Mouse (Mus musculus) limb, embryonic 14.5 days (tissue): ENCODE results near the gene Stmn1. TPM values are rescaled to one million over a fixed set of nuclear protein-coding genes. Genes with fewer than 3 reads are reported as not detected.

Experiments used
- ATAC-seq: fragments of 200-750 bp; cut with Nextera tagmentation; 2 replicates; pipeline ENCODE4 v1.8.0; 2017; ENCODE audit warnings: low read depth, moderate number of reproducible peaks, moderate TSS enrichment; ENCODE audit not compliant: low FRiP score
- DNase-seq: peaks from one replicate; pipeline ENCODE4 v3.0.0-alpha.2; 2015; ENCODE audit warnings: low spot score
- H3K27ac ChIP-seq: fragments of 300-500 bp; sonication (generic); replicated peaks from 2 replicates; pipeline ENCODE4 v1.5.1; 2014; ENCODE audit warnings: low read depth, mild to moderate bottlenecking, low read length, moderate library complexity, mixed read lengths
- H3K27me3 ChIP-seq: fragments of 300-500 bp; sonication (generic); 2 replicates; pipeline ENCODE4 v1.6.1; 2014; ENCODE audit warnings: low read length, mixed read lengths; ENCODE audit not compliant: control insufficient read depth, insufficient read depth
- H3K36me3 ChIP-seq: fragments of 300-500 bp; sonication (generic); 2 replicates; pipeline ENCODE4 v1.6.1; 2014; ENCODE audit warnings: mild to moderate bottlenecking, low read length, moderate library complexity, mixed read lengths; ENCODE audit not compliant: control insufficient read depth, insufficient read depth
- H3K4me1 ChIP-seq: fragments of 300-500 bp; sonication (generic); 2 replicates; pipeline ENCODE4 v1.6.1; 2014; ENCODE audit warnings: antibody characterized with exemption, low read length, mixed read lengths; ENCODE audit not compliant: control insufficient read depth, insufficient read depth
- H3K4me2 ChIP-seq: fragments of 300-500 bp; sonication (generic); replicated peaks from 2 replicates; pipeline ENCODE4 v1.6.1; 2014; ENCODE audit warnings: low read depth, mild to moderate bottlenecking, low read length, moderate library complexity; ENCODE audit not compliant: severe bottlenecking
- H3K4me3 ChIP-seq: fragments of 300-500 bp; sonication (generic); replicated peaks from 2 replicates; pipeline ENCODE4 v1.5.1; 2014; ENCODE audit warnings: low read length
- H3K9ac ChIP-seq: fragments of 300-500 bp; sonication (generic); 2 replicates; pipeline ENCODE4 v1.6.1; 2014; ENCODE audit warnings: mild to moderate bottlenecking, low read depth, low read length, moderate library complexity; ENCODE audit not compliant: severe bottlenecking
- H3K9me3 ChIP-seq: fragments of 300-500 bp; sonication (generic); 2 replicates; pipeline ENCODE4 v1.6.1; 2016; ENCODE audit warnings: low read length; ENCODE audit not compliant: control insufficient read depth
- POLR2A ChIP-seq: fragments of 200-500 bp; IDR thresholded peaks from 2 replicates; pipeline ENCODE4 v1.8.0; 2012; ENCODE audit warnings: inconsistent platforms, mild to moderate bottlenecking, moderate library complexity, borderline replicate concordance; ENCODE audit not compliant: insufficient read depth, insufficient read length; ENCODE audit errors: extremely low read depth
- WGBS: fragments of 180-500 bp; shearing (Covaris S2); extraction: QIAGEN DNeasy Blood & Tissue Kit; methylation state at CpG from one replicate; pipeline ENCODE4 v1.1.7; 2014; 5-methylcytosine and 5-hydroxymethylcytosine counted together
- polyA plus RNA-seq, 2 experiments: library from polyadenylated mRNA; depleted of rRNA in 1 of 2; stranded (reverse) in 1 of 2; unstranded in 1 of 2; fragments of >200 nt; fragmentation: Nextera tagmentation in 1 of 2; extraction: Ambion mirVana in 1 of 2; gene quantifications; 2 replicates each; pipeline versions ENCODE4 v1.2.1 to v1.2.3; 2012 to 2014

The Stmn1 gene
- polyA plus RNA-seq, 2 experiments, result 428 to 1,273 TPM

DNA sequence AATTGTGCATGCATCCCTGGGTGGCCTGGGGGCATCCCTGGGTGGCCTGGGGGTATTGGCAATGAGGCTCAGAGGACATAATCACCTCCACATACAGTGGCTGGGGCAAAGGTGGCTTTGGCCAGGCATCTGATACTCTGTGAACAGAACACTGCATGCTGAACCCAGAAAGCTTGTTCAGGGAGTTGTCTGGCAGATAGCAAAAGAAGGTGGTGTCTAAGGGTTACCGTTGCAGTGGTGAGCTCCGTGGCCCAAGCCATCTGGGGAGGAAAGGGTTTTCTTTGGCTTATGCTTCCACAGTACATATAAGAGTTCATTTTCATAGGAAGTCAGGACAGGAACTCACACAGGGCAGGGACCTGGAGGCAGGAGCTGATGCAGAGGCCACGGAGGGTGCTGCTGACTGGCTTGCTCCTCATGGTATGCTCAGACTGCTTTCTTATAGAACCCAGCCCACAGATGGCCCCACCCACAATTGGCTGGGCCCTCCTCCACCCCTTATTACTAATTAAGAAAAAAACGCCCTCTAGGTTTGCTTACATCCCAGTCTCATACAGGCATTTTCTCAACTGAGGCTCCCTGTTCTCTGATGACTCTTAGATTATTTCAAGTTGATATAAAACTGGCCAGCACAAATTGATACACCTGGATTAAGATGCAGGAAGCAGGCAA lies 35.7 kb downstream of the Stmn1 start:
- ATAC-seq (no peak), DNase-seq (no peak)
- Histone ChIP-seq H3K4me2 (no peak overlapping the region), H3K9ac (no peak overlapping the region), H3K9me3 (no peaks in the 10 kb centered on the region), H3K4me3 (no peak overlapping the region), H3K36me3 (no peaks in the 10 kb centered on the region), H3K27ac (no peak overlapping the region), H3K4me1 (no peaks in the 10 kb centered on the region), H3K27me3 (no peaks in the 10 kb centered on the region)
- WGBS, result 76% methylated on average over 4 of the region's 4 CpGs
- TF ChIP-seq POLR2A, result no peak

DNA sequence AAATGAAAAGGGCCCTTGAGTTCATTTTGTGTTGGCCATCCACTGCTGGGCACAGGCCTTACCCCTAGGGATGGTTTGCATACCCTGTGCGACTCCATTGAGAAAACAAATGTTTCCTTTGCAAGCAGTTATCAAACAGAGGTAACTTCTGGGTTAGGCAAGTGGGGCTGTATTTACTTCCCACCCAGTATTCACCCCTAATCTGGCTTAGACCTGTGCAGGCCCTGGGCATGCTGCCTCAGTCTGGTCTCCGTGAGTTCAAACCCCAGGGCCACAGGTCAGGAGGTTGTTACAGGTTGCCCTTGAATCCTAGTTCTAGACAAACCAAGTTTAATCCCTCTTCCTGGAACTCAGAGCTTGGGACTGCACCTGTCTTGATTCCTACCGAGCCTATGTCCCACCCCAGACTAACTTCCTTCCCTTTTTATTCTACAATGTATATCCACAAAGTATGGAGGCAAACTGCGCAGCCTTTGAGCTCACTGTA lies 37.2 kb downstream of the Stmn1 start:
- no peaks in the 10 kb centered on the region for H3K27me3 ChIP-seq
- H3K36me3 ChIP-seq, result no peaks in the 10 kb centered on the region
- no peaks in the 10 kb centered on the region for H3K4me1 ChIP-seq
- no peak overlapping the region for H3K27ac ChIP-seq
- no peak overlapping the region for H3K4me3 ChIP-seq
- no peak overlapping the region for H3K9ac ChIP-seq
- DNase-seq, result no peak
- H3K4me2 ChIP-seq, result no peak overlapping the region
- no peak for ATAC-seq
- no peaks in the 10 kb centered on the region for H3K9me3 ChIP-seq
- WGBS, result 89% methylated on average over 4 of the region's 4 CpGs
- TF ChIP-seq POLR2A, result no peak

DNA sequence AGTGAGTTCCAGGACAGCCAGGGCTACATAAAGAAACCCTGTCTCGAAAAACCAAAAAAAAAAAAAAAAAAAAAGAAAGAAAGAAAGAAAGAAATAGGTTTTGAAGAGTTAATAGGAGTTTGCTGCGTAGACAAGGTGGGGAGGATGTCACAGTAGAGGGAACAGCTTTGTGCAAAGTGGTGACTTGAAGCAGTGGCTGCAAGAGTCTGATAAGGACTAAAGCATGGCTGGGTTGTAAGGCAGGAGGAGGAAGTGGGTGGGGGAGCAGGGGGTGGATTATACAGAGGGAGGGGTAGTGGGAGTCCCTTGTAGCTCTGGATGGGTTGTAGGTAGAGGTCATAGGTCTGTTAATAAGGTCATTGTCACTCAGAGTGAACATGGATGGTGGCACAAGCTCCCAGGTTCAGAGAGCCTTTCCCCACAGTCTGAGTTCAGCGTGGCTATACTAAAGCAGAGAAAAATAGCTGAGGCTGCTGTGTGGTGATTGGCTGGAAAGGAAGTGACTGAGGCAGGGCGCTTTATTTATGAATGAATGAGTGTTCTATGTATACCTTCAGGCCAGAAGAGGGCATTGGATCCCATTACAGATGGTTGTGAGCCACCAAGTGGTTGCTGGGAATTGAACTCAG lies 38.0 kb downstream of the Stmn1 start:
- no peak for TF ChIP-seq POLR2A
- no peak for DNase-seq
- Histone ChIP-seq H3K27ac (no peak overlapping the region), H3K4me2 (no peak overlapping the region), H3K9me3 (no peaks in the 10 kb centered on the region), H3K4me1 (no peaks in the 10 kb centered on the region), H3K9ac (no peak overlapping the region), H3K27me3 (no peaks in the 10 kb centered on the region), H3K4me3 (no peak overlapping the region), H3K36me3 (no peaks in the 10 kb centered on the region)
- no peak for ATAC-seq
- WGBS, result 78% methylated on average over 3 of the region's 4 CpGs

DNA sequence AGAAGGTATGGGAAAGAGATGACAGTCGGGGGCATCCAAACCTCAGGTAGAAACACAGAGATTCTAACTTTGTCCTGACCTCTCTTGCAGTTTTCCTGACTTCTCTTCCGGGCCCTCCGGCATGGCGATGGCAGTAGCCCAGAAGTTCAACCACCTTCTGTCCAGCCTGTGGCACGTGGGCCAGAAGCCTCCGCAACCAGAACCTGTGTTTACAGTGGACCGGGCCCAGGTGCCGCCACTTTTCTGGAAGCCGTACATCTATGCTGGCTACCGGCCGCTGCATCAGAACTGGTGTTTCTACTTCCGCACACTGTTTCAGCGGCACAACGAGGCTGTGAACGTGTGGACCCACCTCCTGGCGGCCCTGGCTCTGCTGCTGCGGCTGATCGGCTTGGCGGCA lies 38.6 kb downstream of the Stmn1 start:
- no peaks in the 10 kb centered on the region for H3K4me1 ChIP-seq
- no peak overlapping the region for H3K4me2 ChIP-seq
- no peak overlapping the region for H3K9ac ChIP-seq
- ATAC-seq (no peak), DNase-seq (no peak)
- no peak for TF ChIP-seq POLR2A
- no peaks in the 10 kb centered on the region for H3K27me3 ChIP-seq
- no peak overlapping the region for H3K27ac ChIP-seq
- H3K36me3 ChIP-seq, result no peaks in the 10 kb centered on the region
- H3K9me3 ChIP-seq, result no peaks in the 10 kb centered on the region
- 85% methylated on average over 19 of the region's 19 CpGs for WGBS
- no peak overlapping the region for H3K4me3 ChIP-seq

DNA sequence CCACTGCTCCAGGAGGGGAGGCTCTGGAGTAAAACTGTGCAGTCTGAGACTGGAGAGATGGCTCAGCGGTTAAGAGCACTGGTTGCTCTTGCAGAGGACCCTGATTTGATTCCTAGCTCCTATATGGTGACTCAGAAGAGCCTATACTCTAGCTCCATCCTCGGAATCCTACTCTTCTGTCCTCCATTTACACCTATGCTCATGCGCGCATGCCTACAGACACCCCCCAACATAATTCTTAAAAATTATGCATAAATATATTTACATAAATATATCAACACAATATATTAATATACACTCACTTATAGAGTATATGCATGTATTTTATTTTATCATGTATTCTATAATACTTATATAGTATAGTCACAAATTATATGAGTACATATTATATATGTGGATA lies 42.3 kb downstream of the Stmn1 start:
- Histone ChIP-seq H3K4me1 (no peaks in the 10 kb centered on the region), H3K9me3 (no peaks in the 10 kb centered on the region), H3K4me3 (peak overlapping the region; percentile 58; the same call in 1 of the 2 replicates), H3K27ac (no peak overlapping the region), H3K27me3 (no peaks in the 10 kb centered on the region), H3K9ac (no peak overlapping the region), H3K4me2 (peak overlapping the region; percentile 90), H3K36me3 (no peaks in the 10 kb centered on the region)
- DNase-seq (no peak), ATAC-seq (no peak; the same call in 1 of the 2 replicates)
- 79% methylated on average over 4 of the region's 4 CpGs for WGBS
- no peak for TF ChIP-seq POLR2A
